9 mouse cellular contexts compared by ENCODE assay signal in the genomic region with DNA sequence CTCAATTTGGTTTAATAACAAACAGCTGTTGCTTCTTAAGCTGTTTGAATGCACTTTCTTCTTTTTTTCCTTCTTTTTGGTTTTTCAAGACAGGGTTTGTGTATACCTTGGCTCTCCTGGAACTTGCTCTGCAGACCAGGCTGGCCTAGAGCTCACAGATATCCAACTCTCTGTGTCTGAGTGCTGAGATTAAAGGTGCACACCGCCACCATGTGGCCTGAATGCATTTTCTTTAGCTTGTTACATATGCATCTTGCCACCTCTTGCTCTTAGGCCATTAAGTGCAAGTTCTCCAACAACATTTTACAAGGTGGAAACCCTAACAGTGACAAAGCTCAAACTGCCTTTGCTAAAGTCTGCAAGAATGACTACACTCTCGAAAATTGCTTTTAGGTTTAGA. TPM values are rescaled to one million over a fixed set of nuclear protein-coding genes. Genes with fewer than 3 reads are reported as not detected.
DNase-seq lines count a peak whose midpoint lies in the region; ATAC-seq and TF ChIP-seq lines count a peak whose summit lies in the region.
"Had no signal": no experiment of that assay in that cellular context is flagged by ENCODE, and none has a peak within 500 bp of the region (broad histone marks: within the 10 kb centered on the region; RNA-seq: fewer than 3 reads in every experiment).

No protein-coding gene starts in this region.

- H3K36me3 ChIP-seq in kidney, embryonic 14.5 days (ENCODE audit: control insufficient read depth, insufficient read depth, low read length), result peaks cover 53% of the 10 kb centered on the region
- H3K36me3 ChIP-seq in ES-Bruce4 (ENCODE audit: control insufficient read depth, insufficient read depth, low read length, poor library complexity, severe bottlenecking), result peaks cover 20% of the 10 kb centered on the region
- H3K36me3 ChIP-seq in liver, embryonic 11.5 days (ENCODE audit: control insufficient read depth, insufficient read depth, low read length), result peaks cover 19% of the 10 kb centered on the region

- H3K4me2 ChIP-seq in kidney, embryonic 14.5 days (replicated peaks; ENCODE audit: low read depth, low read length), result no peak overlapping the region
- no peak overlapping the region for H3K4me2 ChIP-seq in liver, embryonic 11.5 days

- TF ChIP-seq EP300 in ES-Bruce4 (IDR thresholded peaks at IDR 0.05; ENCODE audit: insufficient read depth, low read depth, low read length), result no peak

- H3K4me1 ChIP-seq in kidney, embryonic 14.5 days (ENCODE audit: control insufficient read depth, insufficient read depth, low read length), result no peaks in the 10 kb centered on the region
- no peaks in the 10 kb centered on the region for H3K4me1 ChIP-seq in ES-Bruce4 (ENCODE audit: control insufficient read depth, insufficient read depth, low read length)
- H3K4me1 ChIP-seq in liver, embryonic 11.5 days (replicated peaks; ENCODE audit: control insufficient read depth, insufficient read depth, low read length), result no peaks in the 10 kb centered on the region

- DNase-seq in kidney, adult 9 months, result peak; percentile 59
- DNase-seq in adrenal gland, postnatal 10 days, result peak; percentile 53
- DNase-seq in forelimb bud, embryonic 11.5 days (ENCODE audit: low read depth, low spot score), result peak; percentile 63
- peak; percentile 46 for DNase-seq in liver, embryonic 11.5 days (ENCODE audit: low spot score)
- peak; percentile 23 for DNase-seq in spleen, adult 12 weeks (ENCODE audit: low spot score)
- no peak for DNase-seq in urinary bladder, postnatal 10 days (ENCODE audit: low spot score)

- H3K27ac ChIP-seq in kidney, embryonic 14.5 days (ENCODE audit: low read depth, low read length), result no peak overlapping the region
- H3K27ac ChIP-seq in ES-Bruce4 (ENCODE audit: insufficient read depth, low read length), result no peak overlapping the region
- no peak overlapping the region for H3K27ac ChIP-seq in liver, embryonic 11.5 days (ENCODE audit: low read depth, low read length)
- H3K27ac ChIP-seq: macrophage had no signal

- 59% methylated on average over 2 of the region's 2 CpGs for WGBS in kidney, embryonic 14.5 days
- WGBS in liver, embryonic 11.5 days, result 50% methylated on average over 2 of the region's 2 CpGs

- no peak overlapping the region for H3K4me3 ChIP-seq in kidney, embryonic 14.5 days (ENCODE audit: low read length)
- no peak overlapping the region for H3K4me3 ChIP-seq in ES-Bruce4 (ENCODE audit: low read depth, low read length)
- no peak overlapping the region for H3K4me3 ChIP-seq in liver, embryonic 11.5 days (ENCODE audit: low read depth, low read length)

- H3K9me3 ChIP-seq in kidney, embryonic 14.5 days (ENCODE audit: control insufficient read depth, low read length), result no peaks in the 10 kb centered on the region
- H3K9me3 ChIP-seq in ES-Bruce4 (replicated peaks; ENCODE audit: control insufficient read depth, insufficient read depth, low read length, poor library complexity, severe bottlenecking), result no peaks in the 10 kb centered on the region
- H3K9me3 ChIP-seq in liver, embryonic 11.5 days (ENCODE audit: control insufficient read depth, low read length), result no peaks in the 10 kb centered on the region

- no peak for ATAC-seq in kidney, embryonic 14.5 days (ENCODE audit: low FRiP score, low TSS enrichment)
- ATAC-seq in liver, embryonic 11.5 days (replicated peaks; ENCODE audit: low FRiP score), result no peak

- TF ChIP-seq CTCF in ES-Bruce4 (IDR thresholded peaks at IDR 0.05; ENCODE audit: low read depth, low read length), result peak; percentile 44

- no peak overlapping the region for H3K9ac ChIP-seq in kidney, embryonic 14.5 days (ENCODE audit: low read depth, low read length)
- no peak overlapping the region for H3K9ac ChIP-seq in ES-Bruce4 (ENCODE audit: low read depth, poor library complexity, severe bottlenecking)
- H3K9ac ChIP-seq in liver, embryonic 11.5 days (ENCODE audit: low read depth, low read length), result no peak overlapping the region

- no peak for TF ChIP-seq POLR2A in ES-Bruce4 (IDR thresholded peaks at IDR 0.05; ENCODE audit: insufficient read depth, low read length)

- no peaks in the 10 kb centered on the region for H3K27me3 ChIP-seq in kidney, embryonic 14.5 days (ENCODE audit: control insufficient read depth, insufficient read depth, low read length)
- H3K27me3 ChIP-seq in ES-Bruce4 (ENCODE audit: control insufficient read depth, insufficient read depth, low read length, poor library complexity, severe bottlenecking), result no peaks in the 10 kb centered on the region
- H3K27me3 ChIP-seq in liver, embryonic 11.5 days (replicated peaks; ENCODE audit: control insufficient read depth, insufficient read depth, low read length), result no peaks in the 10 kb centered on the region

RNA-seq across cellular contexts. Expression of gene Pspc1, which starts 15.1 kb away (rescaled TPM):
- polyA plus RNA-seq in kidney, embryonic 14.5 days (2014; fragmentation: Nextera tagmentation; extraction: Ambion mirVana), result 46.7 and 47.7 TPM in 2 replicates
- polyA plus RNA-seq in ES-Bruce4 (2011; ENCODE audit: insufficient read depth, insufficient read length, low read depth, missing spikeins), result 191 and 192 TPM in 2 replicates
- 10 to 100 TPM; 22.6 to 32.8 TPM for total RNA-seq in adrenal gland, postnatal 10 days (2021)
- 31.0 and 33.8 TPM in 2 replicates for polyA plus RNA-seq in liver, embryonic 11.5 days (2014; fragmentation: Nextera tagmentation; extraction: Ambion mirVana)

RNA-seq across cellular contexts. Expression of gene Zmym5, which starts 18.3 kb away (rescaled TPM):
- 27.4 and 31.5 TPM in 2 replicates for polyA plus RNA-seq in kidney, embryonic 14.5 days (2014; fragmentation: Nextera tagmentation; extraction: Ambion mirVana)
- polyA plus RNA-seq in ES-Bruce4 (2011; ENCODE audit: insufficient read depth, insufficient read length, low read depth, missing spikeins), result 41.9 and 43.8 TPM in 2 replicates
- total RNA-seq in adrenal gland, postnatal 10 days (2021), result 10 to 100 TPM; 29.3 to 32.9 TPM
- 15.2 and 15.6 TPM in 2 replicates for polyA plus RNA-seq in liver, embryonic 11.5 days (2014; fragmentation: Nextera tagmentation; extraction: Ambion mirVana)
